Mouse (Mus musculus): ENCODE measurements around the gene Lima1. TPM values are rescaled to one million over a fixed set of nuclear protein-coding genes. Genes with fewer than 3 reads are reported as not detected.

Lima1 gene
- polyA plus RNA-seq, 1 experiment from 2014 or later, result 36.1 TPM

GRCm38 (mm10) chr15:99736675-99737074 lies 138.6 kb downstream of the Lima1 start:
- Histone ChIP-seq H3K36me3 (peaks cover 77% of the 10 kb centered on the region), H3K4me1 (no peaks in the 10 kb centered on the region), H3K27me3 (no peaks in the 10 kb centered on the region), H3K4me2 (replicated peaks) (no peak overlapping the region), H3K4me3 (no peak overlapping the region), H3K9ac (no peak overlapping the region), H3K27ac (no peak overlapping the region), H3K9me3 (replicated peaks) (no peaks in the 10 kb centered on the region)
- 92% methylated on average over 11 of the region's 11 CpGs for WGBS
- no peak for ATAC-seq (ENCODE audit: low FRiP score)

- WGBS, result 95% methylated on average over 2 of the region's 2 CpGs
- H3K27me3 ChIP-seq, result no peaks in the 10 kb centered on the region
- no peak overlapping the region for H3K27ac ChIP-seq
- no peaks in the 10 kb centered on the region for H3K9me3 ChIP-seq (replicated peaks)
- no peak overlapping the region for H3K4me2 ChIP-seq (replicated peaks)
- peaks cover 73% of the 10 kb centered on the region for H3K36me3 ChIP-seq
- no peaks in the 10 kb centered on the region for H3K4me1 ChIP-seq
- H3K9ac ChIP-seq, result no peak overlapping the region
- no peak for ATAC-seq (ENCODE audit: low FRiP score)
- no peak overlapping the region for H3K4me3 ChIP-seq
Observed at GRCm38 (mm10) chr15:99735631-99736030, 139.6 kb downstream of the Lima1 start.

- 91% methylated on average over 5 of the region's 5 CpGs for WGBS
Observed at GRCm38 (mm10) chr15:99733186-99733585, 142.1 kb downstream of the Lima1 start.

GRCm38 (mm10) chr15:99731678-99732077 lies 143.6 kb downstream of the Lima1 start:
- Histone ChIP-seq H3K36me3 (peaks cover 57% of the 10 kb centered on the region), H3K4me3 (no peak overlapping the region), H3K27me3 (no peaks in the 10 kb centered on the region), H3K4me2 (replicated peaks) (no peak overlapping the region), H3K9ac (no peak overlapping the region), H3K9me3 (replicated peaks) (0 out of 2 replicates have a peak, but pooled peaks cover 4% of the 10 kb centered on the region), H3K4me1 (peaks cover under 1% of the 10 kb centered on the region), H3K27ac (no peak overlapping the region)
- no peak for ATAC-seq (ENCODE audit: low FRiP score)
- 93% methylated on average over 3 of the region's 3 CpGs for WGBS

More at GRCm38 (mm10) chr15:99733186-99733585, 142.1 kb downstream of the Lima1 start:
- no peak overlapping the region for H3K9ac ChIP-seq
- H3K9me3 ChIP-seq (replicated peaks), result 0 out of 2 replicates have a peak, but pooled peaks cover 4% of the 10 kb centered on the region
- no peak overlapping the region for H3K27ac ChIP-seq
- H3K36me3 ChIP-seq, result peaks cover 64% of the 10 kb centered on the region
- H3K4me1 ChIP-seq, result no peaks in the 10 kb centered on the region
- H3K4me3 ChIP-seq, result no peak overlapping the region
- no peaks in the 10 kb centered on the region for H3K27me3 ChIP-seq
- ATAC-seq (ENCODE audit: low FRiP score), result no peak
- no peak overlapping the region for H3K4me2 ChIP-seq (replicated peaks)

- Histone ChIP-seq H3K27ac (no peak overlapping the region), H3K4me1 (peaks cover 6% of the 10 kb centered on the region), H3K27me3 (no peaks in the 10 kb centered on the region), H3K9ac (no peak overlapping the region), H3K9me3 (replicated peaks) (0 out of 2 replicates have a peak, but pooled peaks cover 4% of the 10 kb centered on the region), H3K4me3 (no peak overlapping the region), H3K4me2 (replicated peaks) (no peak overlapping the region), H3K36me3 (peaks cover 52% of the 10 kb centered on the region)
- 97% methylated on average over 2 of the region's 2 CpGs for WGBS
- ATAC-seq (ENCODE audit: low FRiP score), result no peak
Observed at GRCm38 (mm10) chr15:99731167-99731566, 144.1 kb downstream of the Lima1 start.

GRCm38 (mm10) chr15:99729056-99729783 lies 146.0 kb downstream of the Lima1 start:
- H3K4me1 ChIP-seq, result peaks cover 17% of the 10 kb centered on the region
- H3K9ac ChIP-seq, result no peak overlapping the region
- ATAC-seq (ENCODE audit: low FRiP score), result no peak
- H3K27me3 ChIP-seq, result no peaks in the 10 kb centered on the region
- H3K4me3 ChIP-seq, result no peak overlapping the region
- WGBS, result 97% methylated on average over 4 of the region's 4 CpGs
- H3K9me3 ChIP-seq (replicated peaks), result 0 out of 2 replicates have a peak, but pooled peaks cover 4% of the 10 kb centered on the region
- H3K36me3 ChIP-seq, result peaks cover 35% of the 10 kb centered on the region
- no peak overlapping the region for H3K4me2 ChIP-seq (replicated peaks)
- no peak overlapping the region for H3K27ac ChIP-seq

Other genes with a start within 250 kb of the Lima1 start
- 177 and 185 TPM in 2 replicates for gene Racgap1, start 223.8 kb downstream of the Lima1 start, polyA plus RNA-seq (2016; fragmentation: Nextera tagmentation; extraction: Ambion mirVana)
- 48.6 and 61.6 TPM in 2 replicates for gene Asic1, start 205.1 kb downstream of the Lima1 start, polyA plus RNA-seq (2016; fragmentation: Nextera tagmentation; extraction: Ambion mirVana)
- 123 and 141 TPM in 2 replicates for gene Smarcd1, start 173.3 kb downstream of the Lima1 start, polyA plus RNA-seq (2016; fragmentation: Nextera tagmentation; extraction: Ambion mirVana)
- gene Gm17349, start 170.0 kb downstream of the Lima1 start, polyA plus RNA-seq (2016; fragmentation: Nextera tagmentation; extraction: Ambion mirVana), result not detected in 2 replicates
- gene Gpd1, start 157.9 kb downstream of the Lima1 start, polyA plus RNA-seq (2016; fragmentation: Nextera tagmentation; extraction: Ambion mirVana), result 0.69 and 0.92 TPM in 2 replicates
- 152 and 156 TPM in 2 replicates for gene Cox14, start 149.8 kb downstream of the Lima1 start, polyA plus RNA-seq (2016; fragmentation: Nextera tagmentation; extraction: Ambion mirVana)
- 66.8 and 69.3 TPM in 2 replicates for gene Cers5, start 102.6 kb downstream of the Lima1 start, polyA plus RNA-seq (2016; fragmentation: Nextera tagmentation; extraction: Ambion mirVana)
- 0.03 TPM in 1 of 2 replicates, not detected in the other for gene Fam186a, start 91.6 kb upstream of the Lima1 start, polyA plus RNA-seq (2016; fragmentation: Nextera tagmentation; extraction: Ambion mirVana)
- 31.2 and 34.5 TPM in 2 replicates for gene Larp4, start 94.6 kb upstream of the Lima1 start, polyA plus RNA-seq (2016; fragmentation: Nextera tagmentation; extraction: Ambion mirVana)
- 26.8 and 27.5 TPM in 2 replicates for gene Dip2b, start 163.2 kb upstream of the Lima1 start, polyA plus RNA-seq (2016; fragmentation: Nextera tagmentation; extraction: Ambion mirVana)

Data from hindbrain, embryonic 12.5 days (tissue).